8 mouse cellular contexts compared by ENCODE assay signal in genomic region chr7:44547041-44547440, GRCm38 (mm10). TPM values are rescaled to one million over a fixed set of nuclear protein-coding genes. Genes with fewer than 3 reads are reported as not detected.
DNase-seq lines count a peak whose midpoint lies in the region; ATAC-seq and TF ChIP-seq lines count a peak whose summit lies in the region.

No protein-coding gene starts in this region.

- TF ChIP-seq POLR2A in ES-Bruce4 (IDR thresholded peaks at IDR 0.05; ENCODE audit: insufficient read depth, low read length), result no peak

- 96% methylated on average over 13 of the region's 13 CpGs for WGBS in hindbrain, embryonic 12.5 days
- whole genome bisulfite sequencing in hindbrain, embryonic 16.5 days, result 93% methylated on average over 13 of the region's 13 CpGs
- WGBS in forebrain, embryonic 12.5 days, result 99% methylated on average over 13 of the region's 13 CpGs
- WGBS in liver, postnatal 0 days (ENCODE audit: insufficient replicate concordance), result 90% methylated on average over 13 of the region's 13 CpGs

- peaks cover 40% of the 10 kb centered on the region for H3K36me3 ChIP-seq in hindbrain, embryonic 12.5 days
- H3K36me3 ChIP-seq in hindbrain, embryonic 16.5 days (ENCODE audit: control insufficient read depth, insufficient read depth, low read length), result peaks cover 18% of the 10 kb centered on the region
- H3K36me3 ChIP-seq in ES-Bruce4 (ENCODE audit: control insufficient read depth, insufficient read depth, low read length, poor library complexity, severe bottlenecking), result peaks cover 15% of the 10 kb centered on the region
- H3K36me3 ChIP-seq in forebrain, embryonic 12.5 days (replicated peaks), result peaks cover 41% of the 10 kb centered on the region
- H3K36me3 ChIP-seq in liver, postnatal 0 days (replicated peaks; ENCODE audit: insufficient read depth, low read length), result peaks cover 29% of the 10 kb centered on the region

- no peaks in the 10 kb centered on the region for H3K27me3 ChIP-seq in hindbrain, embryonic 12.5 days
- no peaks in the 10 kb centered on the region for H3K27me3 ChIP-seq in hindbrain, embryonic 16.5 days (replicated peaks; ENCODE audit: control insufficient read depth, insufficient read depth, low read length)
- no peaks in the 10 kb centered on the region for H3K27me3 ChIP-seq in ES-Bruce4 (ENCODE audit: control insufficient read depth, insufficient read depth, low read length, poor library complexity, severe bottlenecking)
- H3K27me3 ChIP-seq in forebrain, embryonic 12.5 days, result no peaks in the 10 kb centered on the region
- H3K27me3 ChIP-seq in liver, postnatal 0 days (ENCODE audit: insufficient read depth, low read length), result no peaks in the 10 kb centered on the region

- no peak for DNase-seq in liver, postnatal 0 days
- no peak for DNase-seq in gastrocnemius, postnatal 10 days
- no peak for DNase-seq in frontal cortex, postnatal 36 days (ENCODE audit: low spot score in 2 of 2)

- peaks cover 12% of the 10 kb centered on the region for H3K4me1 ChIP-seq in hindbrain, embryonic 12.5 days
- peaks cover 7% of the 10 kb centered on the region for H3K4me1 ChIP-seq in hindbrain, embryonic 16.5 days (ENCODE audit: control insufficient read depth, insufficient read depth, low read depth, low read length)
- no peaks in the 10 kb centered on the region for H3K4me1 ChIP-seq in ES-Bruce4 (ENCODE audit: control insufficient read depth, insufficient read depth, low read length)
- peaks cover 14% of the 10 kb centered on the region for H3K4me1 ChIP-seq in forebrain, embryonic 12.5 days
- H3K4me1 ChIP-seq in liver, postnatal 0 days (ENCODE audit: insufficient read depth), result peaks cover 10% of the 10 kb centered on the region

- ATAC-seq in hindbrain, embryonic 12.5 days (ENCODE audit: low FRiP score), result no peak
- no peak for ATAC-seq in hindbrain, embryonic 16.5 days
- no peak for ATAC-seq in forebrain, embryonic 12.5 days (ENCODE audit: low FRiP score)
- ATAC-seq in liver, postnatal 0 days, result no peak
- no peak for ATAC-seq in cerebellum, adult (ENCODE audit: insufficient number of reproducible peaks, low FRiP score, low TSS enrichment)

- 0 out of 2 replicates have a peak overlapping the region, but pooled peaks have one; percentile 81 for H3K4me2 ChIP-seq in hindbrain, embryonic 12.5 days (replicated peaks)
- H3K4me2 ChIP-seq in hindbrain, embryonic 16.5 days (ENCODE audit: low read length), result no peak overlapping the region
- peak overlapping the region; percentile 58 for H3K4me2 ChIP-seq in forebrain, embryonic 12.5 days
- H3K4me2 ChIP-seq in liver, postnatal 0 days (ENCODE audit: low read depth, low read length), result peak overlapping the region; percentile 97

- H3K4me3 ChIP-seq in hindbrain, embryonic 12.5 days, result no peak overlapping the region
- no peak overlapping the region for H3K4me3 ChIP-seq in hindbrain, embryonic 16.5 days (ENCODE audit: low read length)
- H3K4me3 ChIP-seq in ES-Bruce4 (ENCODE audit: low read depth, low read length), result no peak overlapping the region
- peak overlapping the region; percentile 50 for H3K4me3 ChIP-seq in forebrain, embryonic 12.5 days (replicated peaks)
- peak overlapping the region; percentile 62 for H3K4me3 ChIP-seq in liver, postnatal 0 days (ENCODE audit: low read depth, low read length)

- H3K9ac ChIP-seq in hindbrain, embryonic 12.5 days, result no peak overlapping the region
- no peak overlapping the region for H3K9ac ChIP-seq in hindbrain, embryonic 16.5 days (ENCODE audit: low read depth, low read length)
- H3K9ac ChIP-seq in ES-Bruce4 (ENCODE audit: low read depth, poor library complexity, severe bottlenecking), result peak overlapping the region; percentile 42
- H3K9ac ChIP-seq in forebrain, embryonic 12.5 days, result peak overlapping the region; percentile 56
- peak overlapping the region; percentile 65; the same call in 1 of the 2 replicates for H3K9ac ChIP-seq in liver, postnatal 0 days (replicated peaks)

- TF ChIP-seq EP300 in ES-Bruce4 (IDR thresholded peaks at IDR 0.05; ENCODE audit: insufficient read depth, low read depth, low read length), result no peak
- no peak for TF ChIP-seq EP300 in liver, postnatal 0 days (IDR thresholded peaks at IDR 0.05; ENCODE audit: low read depth)

- TF ChIP-seq CTCF in ES-Bruce4 (IDR thresholded peaks at IDR 0.05; ENCODE audit: low read depth, low read length), result no peak
- TF ChIP-seq CTCF in liver, postnatal 0 days (IDR thresholded peaks at IDR 0.05; ENCODE audit: low read depth), result no peak

- no peak overlapping the region for H3K27ac ChIP-seq in hindbrain, embryonic 12.5 days
- no peak overlapping the region for H3K27ac ChIP-seq in hindbrain, embryonic 16.5 days (ENCODE audit: low read depth, low read length)
- H3K27ac ChIP-seq in ES-Bruce4 (ENCODE audit: insufficient read depth, low read length), result no peak overlapping the region
- H3K27ac ChIP-seq in forebrain, embryonic 12.5 days, result no peak overlapping the region
- H3K27ac ChIP-seq in liver, postnatal 0 days (ENCODE audit: low read depth), result no peak overlapping the region

- H3K9me3 ChIP-seq in hindbrain, embryonic 12.5 days (replicated peaks), result no peaks in the 10 kb centered on the region
- no peaks in the 10 kb centered on the region for H3K9me3 ChIP-seq in hindbrain, embryonic 16.5 days (ENCODE audit: control insufficient read depth, low read length)
- no peaks in the 10 kb centered on the region for H3K9me3 ChIP-seq in ES-Bruce4 (replicated peaks; ENCODE audit: control insufficient read depth, insufficient read depth, low read length, poor library complexity, severe bottlenecking)
- H3K9me3 ChIP-seq in forebrain, embryonic 12.5 days, result no peaks in the 10 kb centered on the region
- H3K9me3 ChIP-seq in liver, postnatal 0 days (ENCODE audit: low read length), result no peaks in the 10 kb centered on the region

RNA-seq across cellular contexts. Expression of gene Pold1, which starts 1.6 kb away (rescaled TPM):
- 72.1 and 73.5 TPM in 2 replicates for polyA plus RNA-seq in hindbrain, embryonic 12.5 days (2016; fragmentation: Nextera tagmentation; extraction: Ambion mirVana)
- polyA plus RNA-seq in hindbrain, embryonic 16.5 days (2015; fragmentation: Nextera tagmentation; extraction: Ambion mirVana), result 20.5 and 26.3 TPM in 2 replicates
- 81.9 and 86.6 TPM in 2 replicates for polyA plus RNA-seq in ES-Bruce4 (2011; ENCODE audit: insufficient read depth, insufficient read length, low read depth, missing spikeins)
- 111 and 126 TPM in 2 replicates for polyA plus RNA-seq in forebrain, embryonic 12.5 days (2016; fragmentation: Nextera tagmentation; extraction: Ambion mirVana)
- 18.9 and 25.1 TPM in 2 replicates for polyA plus RNA-seq in liver, postnatal 0 days (2015; fragmentation: Nextera tagmentation; extraction: Ambion mirVana)
- 10 to 100 TPM in 1 of 2 experiments, 1 to 10 TPM in 1; 8.1 to 14.7 TPM for total RNA-seq in gastrocnemius, postnatal 10 days (2021)

RNA-seq across cellular contexts. Expression of gene Nr1h2, which starts 6.7 kb away (rescaled TPM):
- polyA plus RNA-seq in hindbrain, embryonic 12.5 days (2016; fragmentation: Nextera tagmentation; extraction: Ambion mirVana), result 71.5 and 75.8 TPM in 2 replicates
- 62.0 and 66.1 TPM in 2 replicates for polyA plus RNA-seq in hindbrain, embryonic 16.5 days (2015; fragmentation: Nextera tagmentation; extraction: Ambion mirVana)
- 67.6 and 95.7 TPM in 2 replicates for polyA plus RNA-seq in ES-Bruce4 (2011; ENCODE audit: insufficient read depth, insufficient read length, low read depth, missing spikeins)
- 72.7 and 73.5 TPM in 2 replicates for polyA plus RNA-seq in forebrain, embryonic 12.5 days (2016; fragmentation: Nextera tagmentation; extraction: Ambion mirVana)
- 33.6 and 33.9 TPM in 2 replicates for polyA plus RNA-seq in liver, postnatal 0 days (2015; fragmentation: Nextera tagmentation; extraction: Ambion mirVana)
- total RNA-seq in gastrocnemius, postnatal 10 days (2021), result 10 to 100 TPM; 27.4 to 35.4 TPM

RNA-seq across cellular contexts. Expression of gene Spib, which starts 15.2 kb away (rescaled TPM):
- 0.08 and 0.10 TPM in 2 replicates for polyA plus RNA-seq in hindbrain, embryonic 12.5 days (2016; fragmentation: Nextera tagmentation; extraction: Ambion mirVana)
- not detected in 2 replicates for polyA plus RNA-seq in hindbrain, embryonic 16.5 days (2015; fragmentation: Nextera tagmentation; extraction: Ambion mirVana)
- 1.4 and 2.4 TPM in 2 replicates for polyA plus RNA-seq in ES-Bruce4 (2011; ENCODE audit: insufficient read depth, insufficient read length, low read depth, missing spikeins)
- polyA plus RNA-seq in forebrain, embryonic 12.5 days (2016; fragmentation: Nextera tagmentation; extraction: Ambion mirVana), result not detected in 2 replicates
- polyA plus RNA-seq in liver, postnatal 0 days (2015; fragmentation: Nextera tagmentation; extraction: Ambion mirVana), result 9.5 and 10.1 TPM in 2 replicates
- total RNA-seq in gastrocnemius, postnatal 10 days (2021), result 1 to 10 TPM in 1 of 2 experiments, not detected in 1; 1.2 TPM

RNA-seq across cellular contexts. Expression of gene Mybpc2, which starts 22.6 kb away (rescaled TPM):
- 0.22 TPM in 1 of 2 replicates, not detected in the other for polyA plus RNA-seq in hindbrain, embryonic 12.5 days (2016; fragmentation: Nextera tagmentation; extraction: Ambion mirVana)
- 0.14 and 0.15 TPM in 2 replicates for polyA plus RNA-seq in hindbrain, embryonic 16.5 days (2015; fragmentation: Nextera tagmentation; extraction: Ambion mirVana)
- polyA plus RNA-seq in ES-Bruce4 (2011; ENCODE audit: insufficient read depth, insufficient read length, low read depth, missing spikeins), result 2.3 and 2.5 TPM in 2 replicates
- 0.13 and 0.17 TPM in 2 replicates for polyA plus RNA-seq in forebrain, embryonic 12.5 days (2016; fragmentation: Nextera tagmentation; extraction: Ambion mirVana)
- polyA plus RNA-seq in liver, postnatal 0 days (2015; fragmentation: Nextera tagmentation; extraction: Ambion mirVana), result 0.35 and 2.7 TPM in 2 replicates
- total RNA-seq in gastrocnemius, postnatal 10 days (2021), result 1,000 to 10,000 TPM; 2,219 to 2,666 TPM

RNA-seq across cellular contexts. Expression of gene Napsa, which starts 25.1 kb away (rescaled TPM):
- polyA plus RNA-seq in hindbrain, embryonic 12.5 days (2016; fragmentation: Nextera tagmentation; extraction: Ambion mirVana), result 0.87 and 1.2 TPM in 2 replicates
- polyA plus RNA-seq in hindbrain, embryonic 16.5 days (2015; fragmentation: Nextera tagmentation; extraction: Ambion mirVana), result 1.1 and 1.6 TPM in 2 replicates
- 0.97 and 1.1 TPM in 2 replicates for polyA plus RNA-seq in ES-Bruce4 (2011; ENCODE audit: insufficient read depth, insufficient read length, low read depth, missing spikeins)
- 0.38 and 0.51 TPM in 2 replicates for polyA plus RNA-seq in forebrain, embryonic 12.5 days (2016; fragmentation: Nextera tagmentation; extraction: Ambion mirVana)
- polyA plus RNA-seq in liver, postnatal 0 days (2015; fragmentation: Nextera tagmentation; extraction: Ambion mirVana), result 17.0 and 17.8 TPM in 2 replicates
- under 1 TPM in 1 of 2 experiments, not detected in 1; 0.99 TPM for total RNA-seq in gastrocnemius, postnatal 10 days (2021)

Comparison
In these comparisons a context has a peak if more than half of its experiments do, and no peak if none do; other contexts are left out.
1. H3K4me3 ChIP-seq: peak in forebrain, embryonic 12.5 days (single experiment) and liver, postnatal 0 days (single experiment); none in hindbrain, embryonic 12.5 days (single experiment), hindbrain, embryonic 16.5 days (single experiment) and ES-Bruce4 (single experiment).
2. H3K9ac ChIP-seq: peak in ES-Bruce4 (single experiment), forebrain, embryonic 12.5 days (single experiment) and liver, postnatal 0 days (single experiment); none in hindbrain, embryonic 12.5 days (single experiment) and hindbrain, embryonic 16.5 days (single experiment).